Mouse (Mus musculus) cerebellum, adult 2 months (tissue): ENCODE data around the gene Armcx6.

Experiments
- CTCF ChIP-seq: fragments of 200-500 bp; IDR thresholded peaks from 2 replicates; pipeline ENCODE4 v1.5.1; 2011; ENCODE audit warnings: low read depth, mild to moderate bottlenecking, control low read depth, low read length, moderate library complexity, borderline replicate concordance; ENCODE audit not compliant: insufficient read depth
- POLR2A ChIP-seq: fragments of 200-500 bp; IDR thresholded peaks from 2 replicates; pipeline ENCODE4 v1.6.1; 2011; ENCODE audit warnings: low read length, control low read depth, borderline replicate concordance; ENCODE audit not compliant: insufficient read depth

DNA sequence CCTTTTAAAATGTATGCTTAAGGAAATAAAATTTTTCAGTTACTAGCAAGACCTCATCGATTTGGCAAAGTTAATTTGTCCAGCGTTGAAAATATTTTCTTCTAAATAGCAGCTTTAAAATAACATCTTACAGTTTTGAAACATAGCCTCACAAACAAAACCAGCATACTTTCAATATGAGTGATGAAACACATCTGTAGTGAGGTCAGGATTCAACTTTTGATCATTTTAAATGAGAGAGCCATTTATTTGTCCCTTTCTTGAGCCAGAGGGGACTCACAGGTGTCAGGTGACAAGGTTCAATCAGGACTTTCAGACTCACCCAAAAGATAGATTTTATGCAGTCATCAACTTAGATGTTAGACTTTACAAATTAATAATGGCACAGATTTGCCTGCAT, 693 bp upstream of the Armcx6 start:
- no peak for TF ChIP-seq CTCF
- no peak for TF ChIP-seq POLR2A
